Mouse (Mus musculus) left cerebral cortex, adult 18-20 months (tissue): ENCODE measurements at regions not wholly inside any gene's neighbourhood (a gene's known extent, or its start where the extent isn't known, plus 50 kb on each side); places are given as distances from the start of the nearest gene placed in this dataset.
A peak's percentile ranks its signal among the peaks of the same experiment; 100 is the strongest.

Experiments
- DNase-seq, 2 experiments: peaks; one replicate each; pipeline ENCODE4 v3.0.0; 2021 to 2022; ENCODE audit warnings: low spot score in 2 of 2, mixed read lengths in 1 of 2

DNA sequence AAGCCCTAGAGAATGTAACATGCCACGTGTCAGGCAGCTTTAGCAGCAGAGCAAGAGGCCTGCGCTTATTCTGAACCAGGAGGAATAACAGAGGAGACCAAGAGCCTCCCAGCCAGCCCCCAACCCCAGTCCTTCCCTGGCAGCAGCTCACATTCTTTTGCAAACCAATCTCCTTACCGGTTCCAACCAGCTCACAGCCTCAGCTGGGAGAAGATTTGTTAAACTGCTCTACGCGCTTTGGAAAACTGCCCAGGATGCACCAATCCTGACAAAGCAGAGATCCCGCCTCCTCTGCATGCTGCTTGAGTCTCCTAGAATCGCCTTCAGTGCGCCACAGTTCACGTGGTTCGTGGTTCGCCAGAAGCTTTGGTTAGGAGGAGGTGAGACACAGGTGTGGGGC lies 51.8 kb downstream of the Gm9376 start:
- DNase-seq, result peak in 1 of 2 experiments; percentile 14

DNA sequence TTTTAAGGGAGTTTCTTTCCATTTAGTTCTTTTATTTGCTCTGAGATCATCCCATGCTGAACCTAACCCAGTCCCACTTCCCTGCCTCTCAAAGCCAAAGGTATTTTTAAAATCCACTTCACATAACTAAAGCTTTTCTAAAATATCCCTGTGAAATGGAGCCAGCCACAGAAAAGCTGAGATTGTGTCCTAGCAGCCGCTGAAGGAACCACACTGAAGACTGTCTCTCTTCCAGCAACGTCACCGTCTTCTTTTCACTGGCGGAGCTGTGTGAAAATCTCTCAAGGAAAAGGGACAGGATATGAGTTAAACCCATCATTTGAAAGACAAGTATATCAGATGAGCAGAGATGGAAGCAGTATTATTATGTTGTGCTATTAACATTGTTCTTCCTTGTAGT lies 53.3 kb downstream of the Gm9376 start:
- DNase-seq, result peak in 1 of 2 experiments; percentile 12

DNA sequence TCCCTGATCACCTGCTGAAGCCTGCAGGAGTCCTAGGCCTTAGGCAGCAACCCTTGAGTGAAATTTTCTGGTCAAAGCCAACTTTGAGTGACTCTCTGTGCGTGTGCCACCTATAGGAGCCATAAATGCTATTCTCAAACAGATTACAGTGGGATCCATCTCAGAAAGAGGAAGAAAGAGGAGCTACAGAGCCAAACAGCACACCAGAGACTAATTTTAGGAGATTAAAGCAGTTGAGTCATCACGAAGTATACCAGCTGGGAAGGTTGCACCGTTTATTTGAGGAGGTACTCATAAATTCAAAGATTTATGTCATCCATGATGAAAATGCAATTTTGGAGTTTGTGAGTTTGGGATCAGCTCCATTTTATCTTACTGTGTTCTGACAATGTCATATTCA lies 54.3 kb downstream of the Gm9376 start:
- DNase-seq, result no peak

DNA sequence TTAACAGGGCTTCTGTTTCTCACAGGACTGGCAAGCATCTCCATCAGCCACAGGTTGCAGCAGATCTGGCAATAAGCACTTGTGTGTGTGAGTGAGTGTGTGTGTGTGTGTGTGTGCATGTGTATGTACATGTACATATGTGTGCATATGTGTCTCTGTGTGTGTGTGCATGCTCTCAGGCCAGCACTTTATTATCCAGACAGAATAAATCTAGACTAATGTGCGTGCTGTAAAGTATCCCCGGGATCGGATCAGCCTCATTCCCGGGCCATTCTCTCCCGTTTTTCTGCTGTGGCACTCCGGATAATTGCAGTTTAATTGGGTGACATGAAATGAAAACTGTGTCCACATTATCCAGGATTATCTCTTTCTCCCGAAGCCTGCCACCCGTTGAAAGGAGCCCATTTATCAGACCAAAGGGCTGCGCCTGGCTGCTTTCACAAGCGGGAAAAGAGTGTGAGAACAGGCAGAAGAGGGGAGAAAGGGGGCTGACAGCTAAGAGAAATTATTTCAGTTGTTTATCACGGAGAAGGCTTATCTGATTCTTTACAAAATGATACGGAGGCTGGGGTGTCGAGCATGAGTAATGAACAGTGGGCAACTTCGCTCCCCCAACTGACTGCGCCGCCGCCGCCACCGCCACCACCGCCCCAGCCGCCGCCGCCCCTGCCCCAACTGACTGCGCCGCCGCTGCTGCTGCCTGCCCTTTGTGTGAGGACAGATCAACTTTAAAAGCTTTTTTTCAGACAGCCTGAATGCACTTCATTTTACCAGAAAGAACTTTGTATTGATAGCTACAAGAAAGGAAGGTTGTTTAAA lies 55.5 kb downstream of the Gm9376 start:
- DNase-seq, result no peak

DNA sequence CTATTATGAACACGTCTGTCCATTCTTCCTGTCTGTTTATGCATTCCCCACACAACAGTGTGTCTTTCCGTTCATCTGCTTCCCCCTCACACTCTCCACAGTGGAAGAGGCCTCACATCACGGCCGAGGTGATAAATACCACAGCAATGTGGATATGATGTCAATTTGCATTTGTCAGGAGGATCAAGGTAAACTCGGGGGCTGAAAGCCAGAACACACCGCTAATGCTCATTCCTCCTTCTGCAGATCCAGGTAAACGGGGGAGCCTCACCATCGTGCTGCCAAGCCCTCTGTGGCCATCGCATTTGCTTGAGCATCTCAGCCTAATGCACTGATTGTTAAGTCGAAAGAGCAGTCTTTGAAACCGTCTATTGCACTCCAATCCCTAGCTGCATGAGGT lies 56.1 kb downstream of the Gm9376 start:
- DNase-seq, result no peak

DNA sequence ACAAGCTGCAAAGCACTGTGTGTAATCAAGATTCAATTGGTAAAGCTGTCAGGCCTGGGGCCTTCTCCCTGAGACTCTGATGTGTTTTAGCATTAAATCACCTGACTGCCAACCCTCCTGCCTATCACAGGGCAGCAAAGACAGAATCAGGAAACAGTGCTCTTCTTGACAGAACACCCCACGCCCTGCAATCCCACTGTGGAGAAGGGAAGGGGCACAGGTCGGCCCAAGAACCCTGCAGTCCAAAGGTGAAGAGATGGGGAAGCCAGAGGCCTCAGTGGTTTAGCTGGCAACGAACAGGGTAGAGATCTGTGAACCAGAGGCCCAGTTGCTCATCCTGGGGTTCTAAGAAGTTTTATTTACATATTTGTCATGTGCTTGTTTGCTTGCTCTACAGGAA lies 71.3 kb downstream of the Gm9376 start:
- no peak for DNase-seq

DNA sequence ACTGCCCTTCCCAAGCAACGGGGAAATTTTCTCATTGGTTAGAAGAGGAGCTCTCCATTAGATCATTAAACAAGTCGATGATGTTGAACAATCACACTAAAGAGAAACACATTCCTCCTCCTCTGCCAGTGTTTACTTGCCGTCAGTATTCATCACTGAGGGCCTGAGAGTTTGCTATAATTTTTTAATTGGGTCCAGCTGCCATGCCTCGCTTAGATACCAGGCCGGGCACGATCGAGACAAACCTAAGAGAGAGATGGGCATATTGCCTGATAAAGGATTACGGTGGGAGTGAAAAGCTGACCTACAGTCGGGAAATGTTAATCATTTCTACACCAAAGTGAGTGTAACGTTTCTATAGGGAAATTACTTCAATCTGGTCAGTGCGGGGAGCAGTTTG lies 96.2 kb downstream of the Gm9376 start:
- DNase-seq, result no peak

DNA sequence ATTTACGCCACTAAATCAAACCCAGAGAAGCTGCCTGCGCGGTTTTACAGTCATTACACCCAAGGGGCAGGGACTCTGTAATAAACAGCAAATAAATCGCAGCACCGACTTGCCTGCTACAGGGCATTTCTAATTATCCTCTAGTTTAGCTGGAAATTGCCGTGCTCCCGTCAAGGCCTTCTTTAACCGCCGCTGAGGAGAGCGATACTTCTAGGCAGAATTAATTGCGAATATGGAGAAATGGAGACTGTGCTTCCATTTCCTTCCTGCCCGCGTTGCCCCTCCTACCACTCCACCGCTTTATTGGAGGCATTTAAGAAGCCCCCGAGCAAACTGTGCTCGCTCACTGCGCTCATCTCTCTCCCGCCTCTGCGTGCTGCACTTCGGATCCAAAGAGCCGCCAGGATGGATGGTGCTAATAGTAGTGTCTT lies 96.6 kb downstream of the Gm9376 start:
- DNase-seq, result no peak

DNA sequence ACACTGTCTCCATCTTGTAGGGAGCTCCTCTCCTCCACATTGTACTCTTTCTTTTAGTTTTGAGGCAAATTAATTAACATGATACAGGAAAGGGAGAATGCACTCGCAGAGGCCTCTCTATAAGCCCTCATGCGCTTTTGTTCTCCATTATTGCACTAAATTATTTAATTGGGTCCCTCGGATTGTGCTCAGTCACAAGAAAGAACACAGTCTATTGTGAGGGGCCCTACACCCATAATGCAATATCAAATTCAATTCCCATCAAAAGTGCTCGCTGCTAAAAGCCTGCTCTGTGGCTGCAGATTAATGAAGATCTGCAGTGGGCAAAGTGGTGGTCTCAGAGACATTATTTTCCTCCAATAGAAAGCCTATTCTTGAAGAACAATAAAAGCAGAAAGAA lies 99.8 kb downstream of the Gm9376 start:
- no peak for DNase-seq

DNA sequence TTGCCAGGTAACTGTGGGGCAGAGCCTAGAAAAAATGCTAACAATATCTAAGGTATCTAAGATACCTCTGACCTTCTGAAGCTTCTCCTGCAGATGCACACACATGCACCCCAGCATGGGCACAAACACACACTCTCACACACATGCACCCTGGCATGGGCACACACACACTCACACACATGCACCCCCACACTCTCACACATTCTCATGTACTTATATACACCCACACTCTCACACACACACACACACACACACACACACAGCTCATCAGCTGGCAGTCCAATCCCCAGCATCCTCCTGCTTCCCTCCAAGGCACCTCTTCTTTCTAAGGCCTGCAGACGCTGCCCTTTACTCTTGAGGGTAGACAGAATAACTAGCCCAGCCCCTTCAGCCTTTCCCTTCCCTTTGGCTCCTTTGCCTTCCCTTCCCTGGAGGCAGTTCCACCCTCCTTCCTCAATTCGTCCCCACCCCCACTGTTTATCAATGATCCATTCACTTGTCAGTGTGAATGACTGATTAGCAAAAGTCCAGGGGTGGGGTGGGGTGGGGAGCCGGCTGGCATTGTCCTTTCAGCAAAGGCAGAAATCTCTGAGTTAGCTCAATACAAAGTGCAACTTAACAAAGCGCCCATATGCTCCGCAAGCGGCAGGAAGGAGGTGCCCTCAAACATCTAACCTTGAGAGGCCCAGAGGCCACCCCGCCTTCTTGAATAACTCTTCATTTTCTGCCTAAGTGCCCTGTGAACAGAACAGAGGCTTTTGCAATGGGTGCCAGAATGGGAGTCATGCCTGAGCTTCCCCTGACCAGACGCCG lies 102.1 kb downstream of the Gm9376 start:
- no peak for DNase-seq

DNA sequence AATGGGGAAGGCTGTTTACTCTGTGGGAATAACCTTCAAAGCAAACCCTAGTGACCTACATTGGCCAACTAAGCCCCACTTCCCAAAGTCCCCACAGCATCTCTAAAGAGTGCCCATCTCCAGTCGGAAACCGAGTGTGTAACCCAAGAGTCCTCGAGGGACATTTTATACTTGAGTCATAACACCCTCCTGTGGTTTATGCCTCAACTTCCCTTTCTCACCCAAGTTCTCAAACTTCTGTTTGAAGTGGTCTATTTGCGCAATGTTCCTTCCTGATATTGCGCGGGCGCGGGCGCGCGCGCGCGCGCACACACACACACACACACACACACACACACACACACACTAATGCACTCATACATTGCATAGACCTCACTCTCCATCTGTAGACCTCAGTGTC lies 104.6 kb downstream of the Gm9376 start:
- no peak for DNase-seq

DNA sequence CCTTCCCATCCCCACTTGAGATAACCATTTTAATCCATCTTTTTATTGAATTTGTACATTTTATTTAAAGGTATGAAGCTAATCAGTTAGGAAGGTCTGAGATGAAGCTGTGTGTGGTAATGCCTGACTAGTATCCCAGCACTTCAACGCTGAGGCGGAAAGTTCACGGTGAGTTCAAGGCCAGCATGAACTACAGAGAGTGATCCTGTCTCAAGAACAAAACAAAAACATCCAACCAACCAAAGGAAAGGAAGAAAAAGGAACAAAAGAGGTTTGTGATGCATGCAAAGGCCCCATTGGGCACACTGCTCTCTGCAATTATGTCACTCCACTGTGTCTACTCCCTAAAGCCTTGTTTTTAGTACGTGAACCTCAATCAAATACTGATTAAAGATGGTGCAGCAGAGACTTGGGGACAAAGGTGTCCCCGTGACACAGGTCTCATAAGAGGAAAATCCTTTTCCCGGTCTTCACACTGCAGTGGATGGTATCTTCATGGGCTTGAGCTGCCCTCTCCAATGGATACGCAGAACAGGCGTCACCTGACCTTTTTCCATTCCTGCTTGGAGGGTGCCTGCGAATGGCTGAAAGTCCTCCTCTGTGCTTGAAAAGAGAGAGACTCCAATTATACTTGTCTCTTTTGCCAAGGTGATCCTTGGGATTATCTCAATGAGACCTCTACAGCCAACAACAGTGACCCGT lies 108.2 kb downstream of the Gm9376 start:
- DNase-seq, result no peak

DNA sequence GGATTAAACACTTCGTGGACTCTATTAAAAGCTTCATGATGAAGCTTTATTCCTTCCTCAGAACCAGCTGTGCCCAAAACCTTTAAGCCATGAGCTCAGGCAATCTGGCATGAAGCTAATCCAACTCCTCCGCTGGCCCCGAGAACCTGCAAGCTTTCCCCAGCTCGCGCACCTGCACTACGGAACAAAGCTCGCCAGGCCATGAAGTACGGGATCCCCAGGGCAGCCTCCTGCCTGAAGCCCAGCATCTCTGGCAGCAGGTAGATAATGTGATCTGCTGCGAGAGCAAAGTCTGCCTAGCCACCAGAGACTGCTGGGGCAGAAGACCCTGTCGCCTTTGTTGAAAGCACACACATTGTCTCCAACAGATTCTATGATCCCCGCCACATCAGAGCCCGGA lies 108.9 kb downstream of the Gm9376 start:
- no peak for DNase-seq

DNA sequence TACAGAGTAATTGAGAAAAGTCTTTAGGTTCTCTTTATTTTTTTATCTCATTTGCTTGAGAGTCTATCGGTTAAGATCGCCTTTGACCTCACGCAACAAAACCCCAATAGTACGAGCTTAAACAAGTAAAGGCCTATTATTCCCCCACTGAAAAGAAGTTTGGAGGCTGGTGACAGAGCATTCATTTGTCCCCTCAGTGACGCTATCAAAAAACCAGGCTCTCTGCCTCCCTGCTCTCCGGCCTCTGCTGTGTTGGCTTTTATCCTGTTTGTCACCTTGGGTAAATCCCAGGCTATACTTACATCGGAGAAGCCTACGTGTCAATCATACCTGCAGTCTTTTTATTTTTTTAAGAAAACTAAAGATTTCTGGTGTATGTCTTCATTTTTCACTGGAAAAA lies 112.9 kb downstream of the Gm9376 start:
- DNase-seq, result no peak

DNA sequence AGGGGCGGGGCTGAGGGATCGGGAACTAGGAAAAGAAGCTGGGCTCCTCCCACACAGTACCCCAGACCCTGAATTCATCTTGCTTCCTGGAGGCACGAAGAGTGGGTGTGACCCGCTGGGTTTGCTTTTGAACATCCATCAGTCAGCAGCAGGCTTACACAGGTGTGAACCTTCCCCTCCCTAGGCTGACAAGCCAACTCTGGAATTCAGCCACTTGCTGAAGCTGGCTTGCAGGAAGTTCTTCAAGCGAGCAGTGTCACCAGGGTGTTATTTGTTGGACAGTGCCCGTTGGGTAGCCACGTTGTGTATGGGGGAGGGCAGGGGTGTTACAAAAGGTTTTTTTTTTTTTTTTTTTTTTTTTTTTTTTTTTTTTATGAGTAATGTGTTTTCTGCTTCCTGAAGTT lies 118.8 kb downstream of the Gm9376 start:
- DNase-seq, result no peak

DNA sequence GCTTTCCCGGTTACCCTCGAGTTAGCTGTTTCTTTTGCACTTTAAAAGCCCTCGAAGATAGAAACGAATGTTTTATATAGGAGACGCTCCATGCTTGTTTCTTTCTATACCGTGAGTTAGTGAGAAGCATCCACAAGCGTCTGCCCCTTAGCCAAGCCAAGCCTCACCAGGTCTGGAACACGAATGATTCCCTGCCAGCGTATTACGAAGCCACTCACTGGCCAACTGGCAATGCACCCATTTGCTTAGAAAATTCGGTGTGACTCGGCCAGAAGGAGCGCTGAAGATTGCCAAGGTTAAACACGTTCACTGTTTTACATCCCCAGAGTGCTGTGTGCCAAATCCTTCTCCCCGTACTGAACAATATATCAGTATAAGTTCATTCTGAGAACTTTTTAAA lies 121.3 kb downstream of the Gm9376 start:
- DNase-seq, result no peak

DNA sequence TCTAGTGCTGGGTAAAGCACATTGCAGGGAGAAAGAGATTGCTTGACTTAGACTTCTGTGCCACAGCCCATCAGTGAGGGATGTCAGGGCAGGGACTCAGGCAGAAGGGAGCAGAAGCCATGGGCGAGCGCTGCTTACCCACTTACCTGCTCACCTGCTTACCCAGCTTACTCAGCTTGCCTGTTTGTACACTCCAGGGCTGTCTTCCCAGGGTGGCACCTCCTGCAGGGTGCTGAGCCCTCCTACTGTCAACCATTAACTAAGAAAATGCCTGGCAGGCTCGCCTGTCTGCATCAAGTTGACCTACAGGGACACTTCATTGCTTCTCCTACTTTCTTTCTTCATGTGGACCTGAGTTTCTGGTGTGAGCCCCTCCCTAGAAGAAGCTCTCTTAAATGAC lies 124.0 kb downstream of the Gm9376 start:
- DNase-seq, result no peak

DNA sequence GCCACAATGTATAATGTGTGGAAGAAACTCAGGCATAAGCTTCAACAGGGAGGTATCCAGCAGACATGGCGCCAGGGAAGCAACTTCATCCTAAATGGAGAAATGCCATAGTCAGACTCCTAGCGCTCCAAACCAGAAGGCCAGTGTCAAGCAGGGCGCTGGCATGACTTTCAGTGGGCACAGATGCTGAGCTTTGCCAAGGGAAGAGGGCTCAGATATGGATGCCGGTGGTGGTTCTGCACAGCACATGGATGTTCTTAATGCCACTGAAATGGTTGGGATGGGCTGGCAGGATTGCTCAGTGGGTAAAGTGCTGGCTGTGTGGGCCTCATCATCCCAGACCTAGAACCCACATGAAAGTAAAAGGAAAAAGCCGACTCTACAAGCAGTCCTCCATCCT lies 124.8 kb downstream of the Gm9376 start:
- no peak for DNase-seq

DNA sequence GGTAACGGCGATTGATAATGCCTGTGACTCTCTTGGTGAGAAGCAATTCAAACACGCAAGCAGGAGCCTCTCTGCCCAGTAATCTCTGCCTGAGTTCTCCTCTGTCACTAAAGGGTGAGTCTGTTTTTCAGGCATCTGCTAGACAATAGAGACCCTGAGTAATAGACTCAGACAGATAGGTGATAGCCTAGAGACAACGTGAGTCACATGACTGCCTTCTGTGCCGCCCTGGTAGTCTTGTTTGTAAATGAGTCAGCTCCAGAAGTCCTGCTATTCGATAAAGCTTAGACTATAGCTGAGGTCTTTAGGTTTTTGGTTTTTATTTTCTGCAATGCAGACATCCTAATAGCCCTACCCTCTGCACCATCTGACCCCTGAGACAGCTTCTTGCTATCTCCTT lies 126.9 kb downstream of the Gm9376 start:
- DNase-seq, result no peak

DNA sequence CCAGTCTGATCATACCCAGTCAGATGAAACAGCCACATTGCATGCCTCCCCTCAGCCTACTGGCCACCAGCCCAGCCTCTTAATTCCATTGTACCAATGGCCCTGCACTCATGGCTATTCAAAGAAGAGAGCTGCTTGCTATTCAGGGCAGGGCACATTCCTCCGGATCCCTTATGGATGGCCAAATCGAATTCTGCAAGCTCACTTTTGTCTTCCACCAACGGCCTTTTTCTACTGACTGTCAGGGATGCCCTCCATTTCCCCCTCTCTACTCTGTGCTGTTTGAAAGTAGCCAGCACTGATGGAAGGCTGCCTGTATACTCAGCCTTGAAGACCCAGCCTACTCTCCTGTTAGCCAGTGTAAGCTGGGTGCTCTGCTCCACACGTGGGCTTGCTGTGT lies 147.5 kb downstream of the Gm9376 start:
- no peak for DNase-seq

DNA sequence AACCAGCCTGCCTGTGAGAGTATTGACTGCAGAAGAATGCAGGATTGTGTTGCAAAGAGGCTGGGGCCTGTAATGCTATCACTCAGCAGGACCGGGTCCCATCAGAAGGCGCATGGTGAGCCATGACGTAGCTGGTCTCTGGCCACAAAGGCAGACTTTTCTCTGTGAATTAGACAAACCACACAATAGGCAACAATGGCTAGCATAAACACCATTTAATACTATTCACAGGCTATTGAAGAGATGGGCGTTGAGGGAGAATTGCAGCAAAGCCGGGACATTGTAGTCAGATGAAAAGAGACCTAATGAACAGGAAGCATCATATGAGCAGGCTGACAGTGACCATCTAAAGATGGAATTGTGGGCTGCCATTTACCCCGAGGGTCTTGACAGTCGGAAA lies 149.4 kb downstream of the Gm9376 start:
- no peak for DNase-seq
